Mouse (Mus musculus) kidney, adult 8-10 months (tissue): ENCODE measurements around the gene Brsk2.

Source experiments
- DNase-seq, 2 experiments: peaks; one replicate each; pipeline ENCODE4 v3.0.0; 2022

The Brsk2 gene

GRCm38 (mm10) chr7:142035048-142035811 lies 85.7 kb downstream of the Brsk2 start:
- peak in 1 of 2 experiments; percentile 19 for DNase-seq

DNA sequence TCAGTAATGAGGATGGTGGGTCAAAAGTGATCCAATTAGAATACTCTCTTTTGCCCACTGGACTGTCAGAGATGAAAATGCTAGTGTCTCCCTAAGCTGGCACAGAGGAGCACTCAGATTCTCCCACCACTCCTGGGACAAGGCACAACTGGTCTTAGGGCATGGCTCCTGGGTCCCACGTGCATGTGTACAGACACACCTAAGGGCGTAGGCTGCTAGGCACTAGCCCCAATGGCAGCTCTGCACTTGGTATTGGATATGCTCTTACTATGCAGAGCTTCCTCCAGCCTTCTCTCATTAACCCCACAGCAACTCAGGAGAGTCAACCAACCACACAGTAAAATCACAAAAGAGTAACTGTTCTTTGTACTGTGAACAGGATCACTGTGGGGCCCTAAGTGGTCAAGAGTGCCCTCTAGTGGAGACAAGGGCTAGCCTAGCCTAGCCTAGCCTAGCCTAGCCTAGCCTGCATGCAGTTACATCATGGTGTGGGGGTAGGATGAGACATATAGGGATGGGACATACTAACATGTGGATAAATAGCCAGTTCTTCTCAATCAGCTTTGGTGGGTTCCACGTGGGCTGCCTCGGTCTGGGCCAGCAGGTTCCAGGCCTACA lies 88.1 kb downstream of the Brsk2 start:
- DNase-seq: peak; percentile 40 to 68

- peak in 1 of 2 experiments; percentile 9 for DNase-seq
Measured at GRCm38 (mm10) chr7:142040756-142041155, 91.2 kb downstream of the Brsk2 start.

DNA sequence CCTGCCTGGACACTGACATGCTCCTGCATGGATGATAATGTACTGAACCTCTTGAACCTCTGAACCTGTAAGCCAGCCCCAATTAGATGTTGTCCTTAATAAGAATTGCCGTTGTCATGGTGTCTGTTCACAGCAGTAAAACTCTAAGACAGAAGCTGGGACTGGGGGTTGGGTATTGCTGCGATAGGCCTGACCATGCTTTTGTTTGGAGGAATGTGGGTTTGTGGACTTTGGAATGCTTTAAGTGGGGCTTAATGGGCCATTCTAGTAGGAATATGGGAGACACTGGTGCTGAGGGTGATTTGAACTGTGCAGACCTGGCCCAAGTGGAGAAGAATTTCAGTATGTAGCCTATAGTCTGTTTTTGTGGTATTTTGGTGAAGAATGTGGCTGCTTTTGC lies 95.8 kb downstream of the Brsk2 start:
- DNase-seq: no peak

- no peak for DNase-seq
Measured at GRCm38 (mm10) chr7:142045932-142046331, 96.4 kb downstream of the Brsk2 start.

- no peak for DNase-seq
Measured at GRCm38 (mm10) chr7:142050536-142050935, 101.0 kb downstream of the Brsk2 start.
